Mouse (Mus musculus): ENCODE results near the gene Tyrp1. TPM values are rescaled to one million over a fixed set of nuclear protein-coding genes. Genes with fewer than 3 reads are reported as not detected.

Tyrp1 gene
- polyA plus RNA-seq, 1 experiment, result not detected

DNA sequence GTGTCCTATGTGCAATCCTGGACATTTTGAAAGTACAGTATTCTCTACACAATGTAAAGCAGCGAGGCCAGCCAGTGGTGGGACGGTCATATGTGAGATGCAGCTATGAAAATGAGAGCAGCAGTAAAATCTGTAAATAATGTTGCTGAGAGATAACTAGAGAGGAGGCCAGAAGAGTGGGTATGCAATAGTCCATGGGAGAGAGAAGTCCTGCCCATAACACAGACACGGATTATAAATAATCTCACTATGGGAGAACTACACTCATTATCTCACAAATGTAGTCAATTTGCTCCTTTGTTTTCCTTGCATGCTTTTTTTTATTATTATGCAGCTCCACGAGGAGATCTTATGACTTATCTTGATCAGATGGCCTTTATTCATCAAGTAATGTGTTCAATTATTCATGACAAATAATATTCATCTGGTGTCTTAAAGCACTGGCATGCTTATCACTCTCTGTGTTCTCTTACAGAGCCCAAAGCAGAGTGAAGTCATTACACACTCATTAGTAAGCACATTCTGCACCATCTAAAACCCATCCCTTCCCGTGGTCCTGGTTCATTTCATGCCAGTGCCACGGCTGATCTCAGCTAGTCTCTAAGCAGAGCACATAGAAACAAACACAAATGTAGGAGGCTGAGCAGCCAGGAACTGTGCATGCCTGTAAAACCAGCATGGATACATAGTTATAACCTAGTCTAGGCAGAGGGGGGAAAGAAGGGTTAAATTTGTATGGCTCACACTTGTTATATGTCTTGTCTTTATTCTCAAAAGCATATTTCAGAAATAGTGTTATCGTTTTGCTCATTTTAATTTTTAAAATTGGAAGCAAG, 18.9 kb downstream of the Tyrp1 start:
- Histone ChIP-seq H3K27me3 (ENCODE audit: control insufficient read depth) (no peaks in the 10 kb centered on the region), H3K4me3 (replicated peaks) (no peak overlapping the region), H3K36me3 (ENCODE audit: control insufficient read depth) (no peaks in the 10 kb centered on the region), H3K9me3 (ENCODE audit: control insufficient read depth, low read length) (no peaks in the 10 kb centered on the region; the same call in 1 of the 2 replicates), H3K4me1 (ENCODE audit: control insufficient read depth) (no peaks in the 10 kb centered on the region; the same call in 1 of the 2 replicates)
- TF ChIP-seq GATA1 (IDR thresholded peaks at IDR 0.05; ENCODE audit: low read length) (no peak), TAL1 (IDR thresholded peaks at IDR 0.05; ENCODE audit: low read length) (no peak)

DNA sequence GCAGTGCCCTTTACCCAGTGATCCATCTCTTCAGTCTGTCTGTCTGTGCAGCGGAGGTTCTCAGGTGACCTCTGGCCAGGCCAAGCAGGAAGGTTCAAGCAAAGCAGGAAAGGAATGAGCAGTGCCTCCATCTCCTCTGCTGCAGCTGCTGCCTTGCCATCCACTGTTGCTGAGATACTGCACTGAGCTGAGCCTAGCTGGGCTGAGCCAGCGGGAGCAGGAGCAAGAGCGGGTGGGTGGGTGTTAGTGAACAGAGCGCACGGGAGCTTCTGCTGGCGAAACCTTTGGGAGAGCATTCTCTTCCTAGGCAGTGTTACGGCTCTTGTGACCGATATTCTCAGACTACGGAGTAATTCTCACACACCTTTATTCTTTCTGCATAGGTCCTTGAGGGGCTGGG, 21.6 kb downstream of the Tyrp1 start:
- Histone ChIP-seq H3K4me1 (ENCODE audit: control insufficient read depth) (no peaks in the 10 kb centered on the region; the same call in 1 of the 2 replicates), H3K36me3 (ENCODE audit: control insufficient read depth) (no peaks in the 10 kb centered on the region), H3K27me3 (ENCODE audit: control insufficient read depth) (no peaks in the 10 kb centered on the region), H3K9me3 (ENCODE audit: control insufficient read depth, low read length) (no peaks in the 10 kb centered on the region; the same call in 1 of the 2 replicates), H3K4me3 (replicated peaks) (no peak overlapping the region)
- no peak for TF ChIP-seq GATA1 (IDR thresholded peaks at IDR 0.05; ENCODE audit: low read length)
- TF ChIP-seq TAL1 (IDR thresholded peaks at IDR 0.05; ENCODE audit: low read length), result no peak

DNA sequence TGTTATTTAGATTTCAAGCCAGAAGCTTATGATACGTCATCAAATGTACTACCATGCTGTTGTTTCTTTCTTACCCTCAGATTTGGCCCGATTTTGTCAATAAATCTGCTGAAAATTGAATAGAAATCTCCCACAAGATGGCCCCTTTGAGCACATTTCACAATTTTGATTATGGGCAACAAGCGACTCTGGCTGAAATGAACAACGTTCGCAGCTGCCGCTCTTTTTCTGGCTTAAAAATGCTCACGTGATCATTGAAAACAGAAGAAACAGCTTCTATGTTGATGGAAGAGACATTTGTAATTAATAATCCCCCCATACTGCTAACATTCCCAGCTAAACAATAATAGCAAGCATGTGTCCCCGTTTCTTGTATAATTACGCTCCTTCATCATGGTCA, 29.0 kb downstream of the Tyrp1 start:
- no peaks in the 10 kb centered on the region for H3K9me3 ChIP-seq (ENCODE audit: control insufficient read depth, low read length)
- no peaks in the 10 kb centered on the region for H3K4me1 ChIP-seq (ENCODE audit: control insufficient read depth)
- TF ChIP-seq TAL1 (IDR thresholded peaks at IDR 0.05; ENCODE audit: low read length), result no peak
- no peak for TF ChIP-seq GATA1 (IDR thresholded peaks at IDR 0.05; ENCODE audit: low read length)
- no peaks in the 10 kb centered on the region for H3K27me3 ChIP-seq (ENCODE audit: control insufficient read depth)
- no peak overlapping the region for H3K4me3 ChIP-seq (replicated peaks)
- H3K36me3 ChIP-seq (ENCODE audit: control insufficient read depth), result no peaks in the 10 kb centered on the region

DNA sequence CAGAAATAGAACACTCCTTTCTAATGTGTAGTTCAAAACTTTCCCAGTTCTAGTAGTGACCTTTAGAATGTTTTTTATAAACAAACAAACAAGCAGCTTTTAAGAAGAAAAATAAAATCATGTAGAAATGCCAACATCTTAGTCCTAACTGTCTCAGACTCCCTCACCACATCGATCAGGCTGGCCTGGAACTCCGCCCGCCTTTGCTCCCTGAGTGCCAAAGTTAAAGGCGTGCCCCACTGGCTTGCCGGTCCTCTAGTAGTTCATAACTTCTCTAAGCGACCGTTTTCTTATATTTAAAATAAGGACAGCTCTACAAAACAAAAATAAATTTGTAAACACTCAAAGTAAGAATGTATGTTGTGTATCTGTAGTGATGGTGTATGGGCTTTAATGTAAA, 30.0 kb downstream of the Tyrp1 start:
- H3K4me3 ChIP-seq (replicated peaks), result no peak overlapping the region
- H3K27me3 ChIP-seq (ENCODE audit: control insufficient read depth), result no peaks in the 10 kb centered on the region
- H3K36me3 ChIP-seq (ENCODE audit: control insufficient read depth), result no peaks in the 10 kb centered on the region
- no peak for TF ChIP-seq TAL1 (IDR thresholded peaks at IDR 0.05; ENCODE audit: low read length)
- no peak for TF ChIP-seq GATA1 (IDR thresholded peaks at IDR 0.05; ENCODE audit: low read length)
- no peaks in the 10 kb centered on the region for H3K4me1 ChIP-seq (ENCODE audit: control insufficient read depth)
- H3K9me3 ChIP-seq (ENCODE audit: control insufficient read depth, low read length), result no peaks in the 10 kb centered on the region

DNA sequence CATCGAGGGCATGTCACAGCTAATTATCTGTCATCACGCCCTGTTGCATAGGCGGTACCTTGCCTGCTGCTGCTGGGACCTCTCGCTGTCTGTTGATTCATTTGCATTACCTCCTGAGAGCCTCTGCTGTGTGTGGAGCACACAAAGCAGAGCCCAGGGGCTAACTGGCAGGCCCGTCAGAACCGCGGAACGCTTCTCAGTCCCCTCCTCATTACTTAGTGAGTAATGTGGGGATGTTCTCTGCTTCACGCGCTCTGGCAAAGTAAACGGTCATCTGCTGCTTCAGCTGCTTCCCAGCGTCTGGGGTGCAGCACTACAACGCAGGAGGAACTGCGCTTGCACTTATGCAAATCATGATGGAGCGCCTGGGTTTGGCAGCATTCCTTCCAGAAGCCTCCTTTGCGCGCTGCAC, 30.6 kb downstream of the Tyrp1 start:
- Histone ChIP-seq H3K27me3 (ENCODE audit: control insufficient read depth) (no peaks in the 10 kb centered on the region), H3K4me1 (ENCODE audit: control insufficient read depth) (no peaks in the 10 kb centered on the region), H3K36me3 (ENCODE audit: control insufficient read depth) (no peaks in the 10 kb centered on the region), H3K9me3 (ENCODE audit: control insufficient read depth, low read length) (no peaks in the 10 kb centered on the region), H3K4me3 (replicated peaks) (peak overlapping the region; percentile 15)
- TF ChIP-seq TAL1 (IDR thresholded peaks at IDR 0.05; ENCODE audit: low read length), result no peak
- TF ChIP-seq GATA1 (IDR thresholded peaks at IDR 0.05; ENCODE audit: low read length), result no peak

DNA sequence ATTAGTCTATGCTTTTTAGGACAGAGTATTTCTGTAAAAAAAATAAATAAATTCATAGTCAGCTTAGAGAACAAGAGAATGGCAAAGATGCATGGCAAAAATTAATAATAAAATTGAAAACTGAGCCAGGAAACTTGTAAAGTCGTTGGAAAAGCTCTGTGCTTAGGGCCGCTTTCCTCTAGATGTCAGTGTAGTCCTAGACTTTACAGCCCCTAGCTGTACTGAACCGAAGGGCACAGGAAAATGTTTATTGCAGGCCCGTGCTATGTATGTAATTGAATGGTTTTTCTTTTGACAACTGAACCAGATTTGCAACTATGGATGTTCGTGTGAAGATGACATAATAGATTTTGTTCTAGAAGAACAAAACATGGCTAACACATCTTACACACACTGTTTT, 32.1 kb downstream of the Tyrp1 start:
- no peaks in the 10 kb centered on the region for H3K4me1 ChIP-seq (ENCODE audit: control insufficient read depth)
- TF ChIP-seq GATA1 (IDR thresholded peaks at IDR 0.05; ENCODE audit: low read length) (no peak), TAL1 (IDR thresholded peaks at IDR 0.05; ENCODE audit: low read length) (no peak)
- H3K27me3 ChIP-seq (ENCODE audit: control insufficient read depth), result no peaks in the 10 kb centered on the region
- H3K9me3 ChIP-seq (ENCODE audit: control insufficient read depth, low read length), result no peaks in the 10 kb centered on the region
- no peaks in the 10 kb centered on the region for H3K36me3 ChIP-seq (ENCODE audit: control insufficient read depth)
- H3K4me3 ChIP-seq (replicated peaks), result no peak overlapping the region

DNA sequence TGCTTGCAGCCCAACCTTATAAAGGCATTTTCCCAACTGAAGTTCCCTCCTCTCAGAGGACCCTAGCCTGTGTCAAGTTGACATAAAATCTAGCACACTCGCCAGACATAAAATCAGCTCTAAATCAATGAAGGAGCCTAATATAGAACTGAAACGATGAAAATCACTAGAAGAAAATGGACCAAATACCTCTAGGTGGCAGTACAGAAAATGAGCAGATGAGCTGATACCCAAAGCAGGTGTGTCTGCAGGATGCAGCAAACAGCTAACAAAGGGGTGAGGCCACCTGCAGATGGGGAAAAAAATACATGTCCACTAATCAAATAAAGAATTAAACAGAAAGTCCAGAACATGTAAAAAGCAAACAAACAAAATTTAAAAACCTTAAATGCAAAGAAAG, 35.7 kb downstream of the Tyrp1 start:
- no peaks in the 10 kb centered on the region for H3K4me1 ChIP-seq (ENCODE audit: control insufficient read depth)
- no peaks in the 10 kb centered on the region for H3K9me3 ChIP-seq (ENCODE audit: control insufficient read depth, low read length)
- H3K27me3 ChIP-seq (ENCODE audit: control insufficient read depth), result no peaks in the 10 kb centered on the region
- TF ChIP-seq TAL1 (IDR thresholded peaks at IDR 0.05; ENCODE audit: low read length) (no peak), GATA1 (IDR thresholded peaks at IDR 0.05; ENCODE audit: low read length) (no peak)
- H3K36me3 ChIP-seq (ENCODE audit: control insufficient read depth), result no peaks in the 10 kb centered on the region
- H3K4me3 ChIP-seq (replicated peaks), result no peak overlapping the region

DNA sequence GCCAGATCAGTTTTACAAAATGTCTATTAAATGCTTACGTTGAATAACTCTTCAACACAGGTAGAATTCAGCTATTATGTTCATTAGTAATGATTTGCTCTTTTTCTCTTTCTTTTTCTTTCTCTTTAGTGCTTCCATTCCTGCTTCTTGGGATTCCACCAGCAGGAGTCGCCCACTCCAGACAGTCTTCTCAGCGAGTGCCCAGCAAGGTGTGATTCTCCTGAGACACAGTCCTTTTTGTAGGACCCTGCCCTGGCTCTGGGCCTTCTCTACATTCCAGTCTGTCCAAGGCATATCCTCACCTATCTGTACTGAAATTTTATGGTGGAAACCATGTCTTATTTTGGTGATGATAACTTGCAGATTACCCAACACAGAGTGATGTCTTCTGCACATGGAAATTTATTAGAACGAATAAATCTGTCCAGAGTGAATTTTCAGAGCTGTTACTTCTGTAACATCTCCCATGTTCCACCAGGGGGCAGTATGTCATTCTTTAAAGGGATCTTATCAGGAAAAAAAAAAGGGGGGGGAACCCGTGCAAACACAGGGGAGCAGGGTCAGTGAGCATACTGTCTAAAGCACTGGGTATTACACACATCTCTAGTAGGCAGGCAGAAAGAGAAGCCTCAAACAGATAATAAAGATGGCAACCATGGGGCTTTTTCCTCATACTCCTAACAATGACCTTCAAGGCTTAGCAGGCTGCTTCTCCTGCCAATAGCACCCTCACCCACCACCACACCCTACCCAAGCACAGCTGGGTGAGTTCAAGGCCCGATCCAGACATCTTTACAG, 39.1 kb downstream of the Tyrp1 start:
- Histone ChIP-seq H3K4me1 (ENCODE audit: control insufficient read depth) (no peaks in the 10 kb centered on the region), H3K9me3 (ENCODE audit: control insufficient read depth, low read length) (no peaks in the 10 kb centered on the region), H3K4me3 (replicated peaks) (no peak overlapping the region), H3K36me3 (ENCODE audit: control insufficient read depth) (no peaks in the 10 kb centered on the region), H3K27me3 (ENCODE audit: control insufficient read depth) (no peaks in the 10 kb centered on the region)
- no peak for TF ChIP-seq TAL1 (IDR thresholded peaks at IDR 0.05; ENCODE audit: low read length)
- TF ChIP-seq GATA1 (IDR thresholded peaks at IDR 0.05; ENCODE audit: low read length), result no peak
